Mouse (Mus musculus): ENCODE data around the gene Gm10964. TPM values are rescaled to one million over a fixed set of nuclear protein-coding genes. Genes with fewer than 3 reads are reported as not detected.

The Gm10964 gene
- polyA plus RNA-seq, 1 experiment from 2014 or later = not detected

- Histone ChIP-seq H3K27ac (no peak overlapping the region), H3K36me3 (ENCODE audit: inconsistent target) (peaks cover 75% of the 10 kb centered on the region), H3K4me3 (ENCODE audit: inconsistent target) (no peak overlapping the region)
Measured at GRCm38 (mm10) chr3:103745001-103745770, 6.0 kb downstream of the Gm10964 start.

DNA sequence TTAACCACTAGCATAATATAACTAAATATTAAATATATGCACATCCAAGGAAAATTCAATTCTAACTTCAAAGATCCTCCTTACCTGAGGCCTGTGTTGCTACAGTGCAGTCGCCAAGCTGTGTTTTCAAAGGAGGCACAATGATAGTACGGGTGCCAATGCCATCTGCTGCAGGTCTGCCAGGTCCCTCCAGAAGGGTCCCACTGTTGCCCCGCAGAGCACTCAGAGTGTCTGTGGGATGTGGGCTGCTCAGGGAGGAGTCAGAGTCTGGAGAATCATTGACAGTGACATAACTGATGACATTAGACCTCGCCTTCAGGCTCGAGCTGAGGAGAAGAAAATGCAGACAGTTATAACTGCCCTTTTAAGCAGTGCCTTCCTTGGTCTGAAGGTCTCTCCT lies 7.5 kb downstream of the Gm10964 start:
- Histone ChIP-seq H3K36me3 (ENCODE audit: inconsistent target) (peaks cover 88% of the 10 kb centered on the region), H3K4me3 (ENCODE audit: inconsistent target) (no peak overlapping the region), H3K27ac (no peak overlapping the region), H3K79me2 (ENCODE audit: inconsistent target) (no peaks in the 10 kb centered on the region)
- WGBS (ENCODE audit: missing documents) = 89% methylated on average over 5 of the region's 5 CpGs

More at GRCm38 (mm10) chr3:103745001-103745770, 6.0 kb downstream of the Gm10964 start:
- 68% methylated on average over 13 of the region's 14 CpGs for WGBS (ENCODE audit: missing documents)
- H3K79me2 ChIP-seq (ENCODE audit: inconsistent target) = no peaks in the 10 kb centered on the region

GRCm38 (mm10) chr3:103751558-103751957 lies 12.4 kb downstream of the Gm10964 start:
- WGBS (ENCODE audit: missing documents) = 88% methylated on average over 2 of the region's 2 CpGs
- Histone ChIP-seq H3K4me3 (ENCODE audit: inconsistent target) (no peak overlapping the region), H3K36me3 (ENCODE audit: inconsistent target) (peaks cover 97% of the 10 kb centered on the region), H3K79me2 (ENCODE audit: inconsistent target) (no peaks in the 10 kb centered on the region), H3K27ac (no peak overlapping the region)

DNA sequence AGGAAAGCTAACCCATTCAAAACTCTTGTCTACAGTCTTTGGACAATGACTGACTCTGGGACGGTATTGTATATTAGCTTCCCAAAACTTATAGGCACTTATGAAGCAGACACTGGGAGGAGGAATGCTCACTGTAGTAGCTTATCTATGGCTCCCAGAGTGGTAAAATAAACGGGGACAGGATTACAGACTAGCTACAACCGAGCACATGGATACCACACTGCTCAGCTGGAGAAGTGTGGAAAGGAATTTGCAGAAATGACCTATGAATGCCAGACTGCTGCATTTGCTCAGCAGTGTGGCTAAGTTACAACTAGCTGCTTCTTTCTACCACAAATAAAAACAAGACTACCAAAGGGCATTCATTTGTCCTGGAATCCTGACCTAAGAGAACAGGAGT lies 16.2 kb downstream of the Gm10964 start:
- 94% methylated on average over 3 of the region's 3 CpGs for WGBS (ENCODE audit: missing documents)
- no peak overlapping the region for H3K4me3 ChIP-seq (ENCODE audit: inconsistent target)

GRCm38 (mm10) chr3:103756920-103757319 lies 17.8 kb downstream of the Gm10964 start:
- peaks cover 92% of the 10 kb centered on the region for H3K36me3 ChIP-seq (ENCODE audit: inconsistent target)
- 93% methylated on average over 2 of the region's 2 CpGs for WGBS (ENCODE audit: missing documents)

More for the DNA sequence above, 16.2 kb downstream of the Gm10964 start:
- H3K27ac ChIP-seq = no peak overlapping the region
- H3K36me3 ChIP-seq (ENCODE audit: inconsistent target) = peaks cover 98% of the 10 kb centered on the region
- H3K79me2 ChIP-seq (ENCODE audit: inconsistent target) = no peaks in the 10 kb centered on the region

GRCm38 (mm10) chr3:103758456-103758855 lies 19.3 kb downstream of the Gm10964 start:
- Histone ChIP-seq H3K36me3 (ENCODE audit: inconsistent target) (peaks cover 95% of the 10 kb centered on the region), H3K27ac (no peak overlapping the region), H3K4me3 (ENCODE audit: inconsistent target) (no peak overlapping the region), H3K79me2 (ENCODE audit: inconsistent target) (no peaks in the 10 kb centered on the region)
- 91% methylated on average over 7 of the region's 7 CpGs for WGBS (ENCODE audit: missing documents)

More at GRCm38 (mm10) chr3:103756920-103757319, 17.8 kb downstream of the Gm10964 start:
- H3K4me3 ChIP-seq (ENCODE audit: inconsistent target) = no peak overlapping the region
- H3K79me2 ChIP-seq (ENCODE audit: inconsistent target) = no peaks in the 10 kb centered on the region
- no peak overlapping the region for H3K27ac ChIP-seq

DNA sequence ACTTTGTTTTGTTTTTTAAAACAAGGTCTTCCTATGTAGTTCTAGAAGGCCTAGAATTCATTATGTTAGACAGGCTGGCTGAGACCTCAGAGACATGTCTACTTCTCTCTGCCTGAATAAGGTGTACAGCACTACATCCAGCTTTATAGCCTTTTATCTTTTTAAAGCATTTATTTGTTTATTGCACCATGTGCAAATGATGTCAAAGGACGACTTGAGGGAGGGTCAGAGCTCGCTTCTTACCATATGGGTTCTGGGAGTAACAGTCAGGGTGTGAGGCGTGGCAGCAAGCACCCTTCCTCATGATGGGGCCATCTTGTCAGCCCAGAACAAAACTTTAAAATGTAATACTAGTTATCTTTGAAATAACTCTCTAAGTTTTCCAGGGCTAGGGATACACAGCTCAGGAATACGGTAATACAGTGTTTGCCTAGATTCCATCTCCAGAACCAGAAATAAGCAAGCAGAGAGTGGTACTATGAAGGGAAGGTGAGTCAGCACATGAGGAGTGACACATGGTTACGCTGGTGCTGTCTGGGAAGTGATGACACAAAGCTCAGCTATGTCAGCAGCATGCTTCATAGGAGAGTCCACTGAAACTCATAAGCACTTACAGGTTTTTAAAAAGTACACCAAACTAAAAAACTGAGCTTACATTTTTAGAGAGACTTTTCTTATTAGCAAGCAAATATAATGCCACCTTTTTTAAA lies 20.2 kb downstream of the Gm10964 start:
- 88% methylated on average over 5 of the region's 5 CpGs for WGBS (ENCODE audit: missing documents)
- Histone ChIP-seq H3K27ac (no peak overlapping the region), H3K4me3 (ENCODE audit: inconsistent target) (no peak overlapping the region), H3K79me2 (ENCODE audit: inconsistent target) (peaks cover 7% of the 10 kb centered on the region), H3K36me3 (ENCODE audit: inconsistent target) (peaks cover 95% of the 10 kb centered on the region)

GRCm38 (mm10) chr3:103766789-103767188 lies 27.6 kb downstream of the Gm10964 start:
- 83% methylated on average over 3 of the region's 3 CpGs for WGBS (ENCODE audit: missing documents)
- Histone ChIP-seq H3K36me3 (ENCODE audit: inconsistent target) (peaks cover 68% of the 10 kb centered on the region), H3K4me3 (ENCODE audit: inconsistent target) (no peak overlapping the region), H3K27ac (no peak overlapping the region), H3K79me2 (ENCODE audit: inconsistent target) (peaks cover 81% of the 10 kb centered on the region)

DNA sequence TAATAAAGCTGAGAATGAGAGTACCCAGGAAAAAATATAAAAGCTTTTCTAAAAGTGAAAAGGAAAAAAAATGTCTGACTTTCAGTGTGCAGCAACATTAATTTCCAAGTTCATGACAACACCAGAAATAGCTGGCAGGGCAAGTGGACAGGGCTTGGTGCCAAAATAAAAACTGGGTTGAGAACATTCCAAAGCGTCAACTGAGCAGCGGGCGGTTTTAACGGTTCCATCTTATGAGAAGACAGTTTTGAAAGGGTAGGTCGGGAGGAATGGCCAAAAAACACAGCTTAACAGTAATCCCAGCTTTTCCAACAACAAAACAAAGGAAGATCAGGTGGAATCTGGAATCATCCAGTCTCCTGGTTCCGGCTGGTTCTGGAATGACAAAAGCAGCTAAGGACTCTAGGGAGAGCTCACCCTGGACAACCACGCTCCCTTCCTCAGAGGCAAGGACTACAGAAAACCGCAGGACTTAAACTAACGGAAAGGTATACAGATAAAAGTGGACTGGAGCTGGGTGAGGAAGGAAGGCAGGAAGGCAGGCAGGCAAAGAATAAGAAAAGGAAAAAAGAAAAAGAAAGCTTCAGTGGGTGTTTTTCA lies 32.5 kb downstream of the Gm10964 start:
- Histone ChIP-seq H3K4me3 (ENCODE audit: inconsistent target) (no peak overlapping the region), H3K27ac (no peak overlapping the region), H3K36me3 (ENCODE audit: inconsistent target) (peaks cover 29% of the 10 kb centered on the region), H3K79me2 (ENCODE audit: inconsistent target) (peaks cover 100% of the 10 kb centered on the region)
- WGBS (ENCODE audit: missing documents) = 41% methylated on average over 9 of the region's 9 CpGs

DNA sequence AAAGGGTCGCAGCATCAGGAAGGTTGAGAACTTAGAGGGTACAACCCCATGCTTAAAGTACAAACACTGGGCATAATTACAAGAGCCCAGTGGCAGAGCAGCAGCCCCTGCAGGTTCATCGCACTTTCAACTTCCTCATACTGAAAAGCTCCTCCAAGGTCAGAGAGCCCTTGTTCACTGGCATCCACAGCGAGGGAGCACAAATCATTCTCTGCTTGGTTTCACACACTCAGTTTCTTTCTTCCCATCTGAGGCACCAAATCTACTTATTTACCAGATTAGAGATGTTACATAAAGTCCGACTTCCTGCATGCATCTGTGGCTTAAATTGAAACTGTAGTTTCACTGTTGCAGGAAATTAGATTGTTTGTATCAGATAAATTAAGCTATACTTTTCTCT lies 33.7 kb downstream of the Gm10964 start:
- Histone ChIP-seq H3K27ac (no peak overlapping the region), H3K36me3 (ENCODE audit: inconsistent target) (peaks cover 36% of the 10 kb centered on the region)

GRCm38 (mm10) chr3:103773508-103773907 lies 34.3 kb downstream of the Gm10964 start:
- WGBS (ENCODE audit: missing documents) = 13% methylated on average over 3 of the region's 3 CpGs
- H3K36me3 ChIP-seq (ENCODE audit: inconsistent target) = peaks cover 30% of the 10 kb centered on the region
- peaks cover 100% of the 10 kb centered on the region for H3K79me2 ChIP-seq (ENCODE audit: inconsistent target)
- H3K27ac ChIP-seq = no peak overlapping the region
- H3K4me3 ChIP-seq (ENCODE audit: inconsistent target) = no peak overlapping the region

More for the DNA sequence above, 33.7 kb downstream of the Gm10964 start:
- H3K79me2 ChIP-seq (ENCODE audit: inconsistent target) = peaks cover 100% of the 10 kb centered on the region
- no peak overlapping the region for H3K4me3 ChIP-seq (ENCODE audit: inconsistent target)
- WGBS (ENCODE audit: missing documents) = 0% methylated on average over 4 of the region's 4 CpGs

- WGBS (ENCODE audit: missing documents) = 34% methylated on average over 12 of the region's 15 CpGs
- Histone ChIP-seq H3K36me3 (ENCODE audit: inconsistent target) (peaks cover 25% of the 10 kb centered on the region; the same call in 1 of the 2 replicates), H3K27ac (no peak overlapping the region), H3K79me2 (ENCODE audit: inconsistent target) (peaks cover 100% of the 10 kb centered on the region), H3K4me3 (ENCODE audit: inconsistent target) (no peak overlapping the region)
Measured at GRCm38 (mm10) chr3:103774009-103774408, 34.8 kb downstream of the Gm10964 start.

DNA sequence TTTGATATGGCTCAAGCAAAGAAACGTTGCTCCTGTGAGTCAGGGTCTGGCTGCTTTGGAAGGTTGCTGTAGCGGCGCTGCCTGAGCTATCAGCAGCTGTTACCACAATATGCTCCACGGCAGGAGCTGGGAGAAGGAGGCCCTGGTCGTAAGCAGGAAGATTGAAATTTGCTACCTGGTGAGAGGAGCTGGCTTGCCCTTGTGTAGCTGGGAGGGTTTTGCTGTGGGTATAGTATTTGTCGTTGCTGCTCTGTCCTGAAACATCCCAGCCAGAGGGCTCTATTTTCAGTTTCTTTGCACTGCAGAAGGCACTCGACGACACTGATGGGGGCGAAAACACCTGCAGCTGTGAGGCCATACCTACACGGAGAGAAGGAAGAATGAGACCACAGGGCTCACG lies 38.8 kb downstream of the Gm10964 start:
- Histone ChIP-seq H3K4me3 (ENCODE audit: inconsistent target) (no peak overlapping the region), H3K79me2 (ENCODE audit: inconsistent target) (peaks cover 100% of the 10 kb centered on the region), H3K36me3 (ENCODE audit: inconsistent target) (peaks cover 15% of the 10 kb centered on the region; the same call in 1 of the 2 replicates), H3K27ac (no peak overlapping the region)
- 56% methylated on average over 11 of the region's 11 CpGs for WGBS (ENCODE audit: missing documents)

- Histone ChIP-seq H3K27ac (no peak overlapping the region), H3K79me2 (ENCODE audit: inconsistent target) (peaks cover 100% of the 10 kb centered on the region), H3K4me3 (ENCODE audit: inconsistent target) (no peak overlapping the region), H3K36me3 (ENCODE audit: inconsistent target) (peaks cover 15% of the 10 kb centered on the region; the same call in 1 of the 2 replicates)
- WGBS (ENCODE audit: missing documents) = 23% methylated on average over 6 of the region's 6 CpGs
Measured at GRCm38 (mm10) chr3:103778660-103779059, 39.5 kb downstream of the Gm10964 start.

Measured in macrophage (primary cell).